Mouse (Mus musculus) lung, adult 18-20 months (tissue): ENCODE measurements around the gene 1700021F05Rik.
A peak's percentile ranks its signal among the peaks of the same experiment; 100 is the strongest.

Source experiments
- DNase-seq, 2 experiments: peaks; one replicate each; pipeline ENCODE4 v3.0.0; 2022; ENCODE audit warnings: mixed read lengths in 2 of 2

The 1700021F05Rik gene

DNA sequence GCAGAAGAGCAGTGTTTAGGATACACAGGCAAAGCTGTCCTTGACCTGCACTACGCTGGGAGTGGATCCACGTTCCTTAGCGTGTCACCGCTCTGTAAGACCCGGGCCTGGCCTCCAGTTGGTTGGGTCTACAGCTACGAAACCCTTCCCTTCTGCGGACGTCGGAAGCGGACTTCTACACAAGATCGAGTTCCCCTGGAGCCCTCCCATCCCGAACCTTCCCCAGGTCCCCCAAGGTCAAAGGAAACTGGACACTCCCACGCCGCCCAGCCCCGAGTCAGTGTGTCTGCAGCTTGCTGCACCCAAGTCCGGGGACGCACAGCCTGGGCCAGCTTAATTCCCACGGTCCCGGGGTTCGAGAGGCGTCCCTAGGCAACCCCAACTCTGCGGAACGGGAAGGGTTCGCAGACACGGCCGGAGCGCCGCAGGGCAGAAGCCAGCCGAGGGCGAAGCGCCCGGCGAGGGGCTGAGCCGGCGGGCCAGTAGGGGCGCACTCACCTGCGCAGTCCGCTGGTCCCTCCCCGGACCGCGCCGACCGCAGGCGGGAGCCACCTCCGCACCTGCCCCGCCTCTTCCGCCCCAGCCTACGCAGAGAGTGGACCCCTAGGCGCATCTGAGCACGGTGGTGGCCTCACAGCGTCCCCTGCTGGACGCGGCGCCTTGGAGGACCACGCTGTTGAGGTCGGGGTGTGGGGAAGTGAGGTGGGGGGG is at the start of gene 1700021F05Rik:
1700021F05Rik (minus strand) TSS at position 553 of the 711 bp plus-strand sequence.
- DNase-seq = peak; percentile 94 to 96

DNA sequence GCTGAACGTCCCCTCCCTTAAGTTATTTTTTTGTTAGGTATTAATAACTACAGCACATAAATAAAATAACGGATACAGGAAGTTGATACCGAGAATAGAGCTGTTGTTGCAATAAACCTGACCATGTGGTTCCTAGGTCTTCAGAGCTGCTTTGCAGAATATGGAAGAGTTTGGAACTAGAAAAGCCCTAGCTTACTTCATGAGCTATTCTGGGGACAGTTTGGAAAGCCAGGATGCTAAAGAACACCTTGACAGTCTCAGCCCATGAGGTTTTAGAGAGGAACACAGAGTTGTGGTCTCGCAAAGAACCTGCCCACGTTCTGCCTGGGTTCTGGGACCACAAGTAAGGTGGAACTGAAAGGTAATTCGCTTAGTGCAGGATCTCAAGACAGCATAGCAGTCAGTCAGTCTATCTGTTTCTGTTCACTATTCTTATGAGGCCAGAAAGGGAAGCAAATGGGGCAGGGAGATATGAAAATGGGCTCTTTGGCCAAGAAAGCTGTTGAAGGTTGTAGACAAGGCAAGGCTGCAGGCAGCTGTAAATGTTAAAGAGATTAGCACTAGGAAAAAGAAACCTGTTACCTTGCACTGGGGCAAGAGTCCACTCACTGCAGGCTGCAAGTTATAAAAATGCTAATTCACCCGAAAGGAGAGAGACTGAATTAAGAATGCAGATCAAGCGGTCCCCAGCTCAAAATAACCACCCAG is 47.8 kb upstream of the 1700021F05Rik start:
- no peak for DNase-seq

DNA sequence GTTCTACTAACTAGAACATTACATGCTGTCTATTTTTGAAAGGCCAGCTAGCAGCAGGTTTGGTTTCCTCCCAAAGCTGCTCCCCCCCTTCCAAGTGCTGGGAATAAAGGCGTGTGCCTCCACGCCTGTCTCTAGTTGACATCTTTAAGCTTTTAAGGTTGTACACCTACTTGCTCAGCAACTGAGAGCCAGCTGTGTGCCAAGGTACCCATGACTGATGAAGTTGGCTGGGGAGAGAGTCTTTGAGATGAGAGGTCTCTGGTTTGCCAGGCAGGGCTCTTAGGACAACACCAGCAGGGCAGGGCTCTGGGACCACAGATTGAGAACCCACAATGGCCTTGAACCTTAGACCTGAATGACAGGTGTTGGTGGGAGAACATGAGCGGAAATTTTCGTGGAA is 43.7 kb upstream of the 1700021F05Rik start:
- no peak for DNase-seq

DNA sequence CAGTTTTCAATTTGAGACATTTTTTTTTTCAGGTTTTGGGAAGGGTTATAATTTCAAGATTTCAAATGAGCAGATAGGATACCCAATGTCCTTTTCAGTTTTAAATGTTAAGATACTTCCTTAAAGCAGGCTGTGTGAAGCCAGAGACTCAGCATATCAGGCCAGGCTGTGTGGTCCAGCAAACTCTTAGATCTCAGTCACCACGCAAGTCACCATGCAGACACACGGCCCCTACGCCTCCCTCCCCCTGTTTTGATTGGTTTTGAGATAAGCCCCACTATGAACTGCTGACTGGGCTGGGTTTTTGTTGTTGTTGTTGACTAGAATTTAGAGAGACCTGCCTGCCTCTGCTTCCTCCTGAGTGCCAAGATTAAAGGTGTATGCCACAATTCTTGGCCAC is 40.5 kb upstream of the 1700021F05Rik start:
- DNase-seq = no peak

DNA sequence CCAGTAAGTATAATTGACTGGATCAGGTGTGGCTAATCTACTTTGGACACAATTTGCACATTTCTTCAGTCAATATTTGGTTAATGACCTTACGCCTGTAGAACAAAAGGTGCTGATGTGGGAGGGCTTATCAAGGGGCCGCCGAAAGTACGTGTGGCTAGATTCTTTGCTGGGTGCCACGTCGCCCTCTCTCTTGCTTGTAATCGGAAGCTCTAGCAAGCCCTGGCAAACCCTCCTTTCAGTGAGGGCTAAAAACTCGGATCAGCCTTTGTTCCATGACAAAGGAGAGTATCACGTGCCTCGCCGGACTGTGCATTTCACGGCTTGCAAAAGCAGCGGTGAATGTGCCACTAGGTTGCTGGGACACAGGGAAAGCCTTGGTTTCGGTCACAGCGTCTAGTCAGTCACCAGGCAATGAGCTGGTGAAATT is 39.9 kb upstream of the 1700021F05Rik start:
- peak; percentile 76 to 85 for DNase-seq

DNA sequence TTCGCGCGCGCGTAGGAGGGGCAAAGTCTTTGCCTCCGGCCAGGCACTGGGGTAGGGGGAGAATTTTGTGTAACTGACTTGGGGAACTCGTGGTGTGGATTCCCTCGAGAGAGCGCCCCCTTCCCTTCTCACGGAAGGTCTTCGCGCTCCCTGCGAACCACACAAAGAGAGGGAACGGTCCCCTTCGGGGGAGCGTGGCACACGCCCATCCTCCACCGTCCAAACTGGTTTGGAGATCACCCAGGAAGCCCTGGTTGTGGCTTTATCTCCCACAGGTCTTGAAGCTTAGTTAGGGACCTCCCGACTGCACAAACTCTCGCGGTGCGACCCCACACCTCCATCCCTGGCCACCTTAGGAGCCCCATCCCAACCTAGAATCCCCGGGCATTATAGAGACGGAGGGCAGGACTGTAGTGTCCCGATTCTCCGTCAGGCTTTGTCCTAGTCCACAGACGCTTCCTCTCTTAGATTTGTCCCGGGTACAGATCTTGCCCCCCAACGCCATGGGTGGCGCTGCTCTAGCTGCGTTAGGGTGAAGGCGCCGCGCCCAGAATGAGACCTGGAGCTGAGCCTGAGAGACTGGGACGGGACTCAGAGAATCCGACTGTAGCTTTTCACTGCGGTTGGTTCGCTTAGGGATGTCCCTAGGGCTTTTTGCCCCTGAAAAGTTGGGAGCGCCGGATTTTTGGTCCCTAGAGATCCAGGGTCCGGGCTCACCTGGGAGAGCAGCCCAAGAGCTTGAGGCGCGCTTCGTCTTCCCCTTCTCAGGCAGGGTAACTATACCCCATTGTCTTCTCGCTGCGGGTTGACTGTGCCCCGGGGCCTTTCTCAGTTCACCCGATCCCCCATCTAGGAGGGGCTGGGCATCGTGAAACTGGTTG is 38.8 kb upstream of the 1700021F05Rik start:
- DNase-seq = peak; percentile 52 to 56

DNA sequence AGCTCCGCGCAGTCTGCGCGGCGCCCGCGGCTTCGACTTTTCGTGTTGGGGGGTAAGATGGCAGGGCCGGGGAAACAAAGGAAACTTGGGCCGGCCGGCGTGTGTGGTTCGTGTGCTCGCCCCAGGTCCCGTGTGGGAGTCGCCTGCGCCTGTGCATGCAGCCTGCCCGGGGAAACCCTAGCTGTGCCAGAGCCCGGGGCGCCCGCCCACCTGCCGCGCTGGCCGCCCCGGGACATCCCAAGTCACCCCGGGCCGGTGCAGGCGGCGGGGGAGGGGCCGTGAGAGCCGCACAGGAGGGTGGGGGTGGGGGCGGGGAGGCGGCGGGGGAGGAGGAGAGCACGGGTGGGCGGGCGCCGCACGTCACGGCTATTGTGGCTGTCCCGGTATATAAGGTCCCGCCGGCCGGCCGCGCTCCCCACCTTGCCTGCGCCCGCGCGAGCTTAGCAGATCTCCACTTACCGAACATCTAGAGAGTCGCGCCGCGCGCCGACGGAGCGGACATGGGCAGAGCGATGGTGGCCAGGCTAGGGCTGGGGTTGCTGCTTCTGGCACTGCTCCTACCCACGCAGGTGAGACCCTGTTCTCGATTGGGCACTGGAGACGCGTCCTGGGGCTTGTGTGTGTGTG is 38.1 kb upstream of the 1700021F05Rik start:
- peak; percentile 82 to 84 for DNase-seq

DNA sequence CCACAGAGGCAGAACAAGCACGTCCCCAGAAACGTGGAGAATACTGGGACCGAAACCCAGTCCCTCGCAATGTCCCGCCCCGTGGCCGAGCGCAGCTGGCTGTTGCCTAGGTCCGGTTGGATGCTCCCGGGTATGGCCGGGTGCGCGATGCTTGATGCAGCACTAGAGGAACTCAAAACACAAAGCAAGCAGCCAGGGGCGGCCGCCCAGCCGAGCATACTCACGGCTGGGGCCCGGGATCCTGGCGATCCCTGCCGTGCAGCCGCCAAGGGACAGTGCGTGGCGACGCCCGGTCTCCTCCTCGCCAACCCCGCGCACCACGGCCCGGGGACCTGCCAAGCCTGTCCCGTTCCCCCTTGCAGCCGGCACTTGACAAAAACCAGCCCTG is 37.6 kb upstream of the 1700021F05Rik start:
- DNase-seq = peak; percentile 41 to 49

DNA sequence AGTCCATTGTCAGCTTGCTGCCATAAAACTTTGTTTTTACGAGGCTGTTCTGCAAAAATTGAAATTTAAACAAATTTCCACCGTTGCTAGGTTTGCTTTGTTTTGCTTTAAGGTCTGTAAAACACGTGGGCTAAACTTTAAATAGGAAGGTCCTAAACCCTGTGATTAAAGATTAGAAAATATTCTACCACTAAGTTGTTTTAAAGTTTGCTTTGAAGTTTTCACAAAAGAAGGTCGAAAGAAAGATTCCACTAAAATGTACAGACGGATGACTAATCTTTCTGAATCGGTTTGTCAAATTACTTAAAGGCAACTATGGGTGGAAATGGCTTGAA is 37.2 kb upstream of the 1700021F05Rik start, which contains the start of gene Cd24a:
Cd24a (plus strand) TSS at position 288 of the 335 bp plus-strand sequence.
- no peak for DNase-seq

DNA sequence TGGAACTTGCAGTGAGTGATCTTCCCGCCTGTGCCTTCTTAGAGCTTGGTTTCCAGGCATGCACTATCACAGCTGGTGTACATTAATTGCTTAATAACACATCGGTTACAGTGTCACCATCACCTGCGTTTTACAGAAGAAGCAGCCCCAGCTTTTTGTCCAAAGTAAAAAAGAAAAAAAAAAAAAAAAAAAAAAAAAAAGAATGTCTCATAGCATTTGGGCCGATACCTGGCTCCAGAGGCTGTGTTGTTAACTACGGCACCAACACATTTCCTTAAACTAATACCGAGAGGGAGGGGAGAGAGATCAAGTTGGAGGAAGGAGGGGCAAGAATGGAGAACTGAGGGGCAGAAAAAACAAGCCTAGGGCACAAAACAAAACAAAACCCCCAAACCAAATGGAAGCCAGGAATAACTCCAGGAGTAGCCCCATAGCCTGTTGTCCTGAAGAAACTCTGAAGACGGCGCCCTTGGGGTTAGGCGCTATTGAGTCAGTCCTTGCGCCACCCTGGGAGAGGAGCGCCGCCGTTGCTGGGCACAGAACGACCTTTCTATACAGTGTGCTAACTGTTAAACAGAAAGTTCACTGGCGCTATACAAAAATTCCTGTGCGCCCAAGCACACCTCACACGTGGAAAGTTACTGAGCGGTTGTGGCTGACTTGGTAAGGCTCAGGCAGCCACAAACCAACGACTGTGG is 36.7 kb upstream of the 1700021F05Rik start:
- peak; percentile 39 to 57 for DNase-seq

DNA sequence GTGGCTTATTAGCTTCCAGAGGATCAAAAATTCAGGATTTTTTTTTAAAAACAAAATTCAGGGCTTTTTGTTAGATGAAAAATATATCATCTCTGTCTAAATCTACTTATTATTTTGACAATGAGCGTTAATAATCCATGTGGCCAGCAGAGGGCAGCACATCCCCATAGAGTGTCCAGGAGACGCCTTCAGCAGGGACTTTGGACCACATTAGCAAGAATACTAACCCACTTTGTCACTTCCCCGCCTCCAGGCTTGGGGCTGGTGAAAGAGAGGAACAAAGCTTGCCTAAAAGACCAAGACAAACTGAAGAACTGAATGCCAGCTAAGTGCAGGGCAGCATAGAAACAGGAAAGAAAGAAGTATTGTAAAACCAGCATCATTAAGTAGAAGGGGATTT is 34.2 kb upstream of the 1700021F05Rik start:
- DNase-seq = peak; percentile 71 to 75

DNA sequence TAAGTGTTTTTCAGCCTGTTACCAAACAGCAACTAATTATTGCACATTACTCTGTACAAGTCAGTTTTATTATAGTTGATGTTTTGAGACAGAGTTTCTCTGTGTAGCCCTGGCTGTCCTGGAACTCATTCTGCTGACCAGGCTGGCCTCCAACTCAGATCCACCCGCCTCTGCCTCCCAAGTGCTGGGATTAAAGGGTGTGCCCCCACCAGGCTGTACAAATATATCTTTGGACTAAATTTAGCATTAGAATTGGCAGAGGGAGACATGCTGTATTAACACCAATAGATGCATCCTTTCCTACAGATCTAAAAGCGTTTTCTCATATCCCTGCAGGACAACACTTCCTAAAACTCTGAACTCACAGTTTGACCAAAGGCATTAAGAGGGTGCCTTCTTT is 33.6 kb upstream of the 1700021F05Rik start:
- no peak for DNase-seq

DNA sequence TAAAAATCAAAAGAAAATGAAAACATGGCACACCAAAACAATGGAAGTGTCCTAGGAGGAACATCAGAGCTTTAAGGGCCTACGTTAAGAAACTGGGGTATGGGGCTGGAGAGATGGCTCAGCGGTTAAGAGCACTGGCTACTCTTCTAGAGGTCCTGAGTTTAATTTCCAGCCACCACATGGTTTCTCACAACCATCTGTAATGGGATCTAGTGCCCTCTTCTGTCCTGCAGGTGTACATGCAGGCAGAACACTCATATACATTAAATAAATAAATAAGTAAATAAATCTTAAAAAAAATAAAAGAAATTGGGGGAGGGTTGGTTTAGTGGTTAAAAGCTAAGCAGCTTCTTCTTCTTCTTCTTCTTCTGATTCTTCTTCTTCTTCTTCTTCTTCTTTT is 20.5 kb upstream of the 1700021F05Rik start:
- no peak for DNase-seq

DNA sequence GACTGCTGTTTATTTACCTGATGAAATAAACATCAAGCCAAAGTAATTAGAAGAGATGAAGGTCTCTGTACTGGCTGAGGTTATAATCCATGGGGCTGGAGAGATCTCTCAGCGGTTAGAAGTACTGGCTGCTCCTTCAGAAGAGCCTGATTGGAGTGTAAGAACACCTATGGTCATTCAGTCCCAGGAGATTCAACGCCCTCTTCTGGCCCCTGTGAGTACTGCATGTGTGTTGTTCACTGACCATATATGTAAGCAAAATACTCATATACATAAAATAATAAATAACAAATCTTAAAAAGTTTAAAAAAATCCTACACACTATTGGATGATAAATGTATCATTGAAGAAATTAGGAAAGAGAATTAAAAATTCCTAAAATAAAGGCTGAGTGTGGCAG is 20.0 kb upstream of the 1700021F05Rik start:
- DNase-seq = no peak

DNA sequence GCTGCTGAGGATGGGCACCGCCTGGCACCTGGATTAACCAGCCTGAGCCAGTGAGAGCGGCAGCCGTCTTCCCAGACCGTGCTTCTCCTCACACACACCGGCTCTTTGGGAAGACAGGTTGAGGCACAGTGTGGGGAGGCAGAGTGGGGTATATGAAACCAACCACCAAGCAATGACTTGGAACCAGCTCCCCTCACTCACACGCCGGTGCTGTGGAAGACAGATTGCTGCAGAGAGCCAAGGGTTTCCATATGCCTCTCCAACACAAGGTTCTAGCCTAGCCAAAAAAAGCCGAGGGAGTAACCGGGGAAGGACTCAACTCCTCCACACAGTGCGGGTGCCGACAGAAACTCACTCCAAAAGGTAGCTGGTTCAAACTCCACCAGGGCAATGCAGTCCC is 18.5 kb upstream of the 1700021F05Rik start:
- no peak for DNase-seq

DNA sequence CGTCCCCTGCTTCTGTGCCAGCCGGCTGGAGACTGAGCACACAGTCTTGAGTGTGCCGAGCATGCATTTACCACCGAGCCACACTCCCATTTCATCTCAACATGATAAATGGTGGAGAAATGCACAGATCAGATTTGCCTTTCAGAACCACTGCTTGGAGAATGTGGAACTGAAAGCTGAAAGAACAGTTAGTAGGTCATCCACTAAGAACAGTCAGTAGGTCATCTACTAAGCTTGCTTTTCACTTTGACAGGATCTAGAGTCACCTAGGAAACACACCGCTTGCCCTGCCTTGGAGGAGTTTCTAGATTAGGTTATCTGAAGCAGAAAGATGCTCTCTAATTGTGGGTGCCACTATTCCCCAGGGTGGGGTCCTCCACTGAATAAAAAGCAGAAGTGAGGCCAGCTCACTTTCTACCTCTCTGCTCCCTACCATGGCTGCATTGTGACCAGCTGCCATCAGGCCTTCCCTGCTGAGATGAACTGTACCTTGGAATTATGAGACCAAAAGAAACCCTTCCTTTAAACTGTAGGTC is 16.9 kb upstream of the 1700021F05Rik start:
- DNase-seq = no peak

DNA sequence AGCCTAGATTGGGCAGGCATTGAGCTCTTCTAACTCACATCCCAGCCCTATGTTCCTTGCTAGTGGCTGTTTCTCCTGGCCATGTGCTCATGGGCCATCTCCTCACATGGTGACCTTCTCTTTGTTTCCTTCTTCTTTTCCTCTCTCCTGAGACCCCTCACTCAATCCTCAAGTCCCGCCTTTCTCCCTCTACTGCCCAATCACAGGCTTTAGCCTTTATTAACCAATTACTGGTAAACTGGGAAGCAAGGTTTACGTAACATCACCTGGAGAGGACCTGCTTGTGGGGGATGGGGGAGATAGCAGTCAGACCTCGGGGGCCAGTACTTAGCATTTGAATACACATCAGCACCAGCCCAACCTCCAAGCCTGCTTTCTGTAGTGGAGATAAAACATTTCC is 10.6 kb upstream of the 1700021F05Rik start:
- DNase-seq = no peak

DNA sequence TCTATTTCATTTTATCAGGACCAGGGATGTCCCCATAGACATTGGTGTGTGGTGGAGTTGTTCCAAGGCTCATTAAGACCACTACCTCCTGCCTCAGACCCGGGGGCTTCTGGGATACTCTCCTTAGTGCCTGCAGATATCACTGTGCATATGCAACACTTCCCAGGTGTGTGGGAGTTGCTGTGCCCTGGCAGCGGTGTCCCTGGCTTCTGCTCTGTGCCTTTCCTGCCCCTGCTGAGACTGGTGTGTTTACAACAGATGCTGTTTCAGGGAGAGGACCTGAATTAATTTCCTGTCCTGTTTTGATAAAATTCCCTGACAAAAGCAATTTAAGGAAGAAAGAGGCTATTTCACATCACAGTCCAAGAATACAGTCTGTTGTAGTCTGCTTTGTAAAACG is 10.1 kb upstream of the 1700021F05Rik start:
- no peak for DNase-seq

DNA sequence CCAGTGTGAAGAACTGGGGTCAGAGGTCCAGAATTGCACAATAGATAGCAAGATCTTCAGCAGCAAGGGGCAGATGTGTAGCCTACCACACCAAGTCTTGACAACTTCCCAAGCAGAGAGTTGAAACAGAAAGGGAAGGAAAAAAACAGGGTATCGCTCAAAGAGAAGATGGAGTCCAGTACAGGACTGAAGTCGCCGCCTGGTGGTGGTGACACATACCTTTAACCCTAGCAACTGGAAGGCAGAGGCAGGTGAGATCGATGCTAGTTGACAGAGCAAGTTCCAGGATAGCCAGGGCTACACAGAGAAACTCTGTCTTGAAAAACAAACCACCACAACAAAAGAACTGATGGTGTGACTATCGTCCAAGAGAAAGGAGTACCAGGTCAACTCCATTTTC is 8.6 kb upstream of the 1700021F05Rik start:
- DNase-seq = no peak

DNA sequence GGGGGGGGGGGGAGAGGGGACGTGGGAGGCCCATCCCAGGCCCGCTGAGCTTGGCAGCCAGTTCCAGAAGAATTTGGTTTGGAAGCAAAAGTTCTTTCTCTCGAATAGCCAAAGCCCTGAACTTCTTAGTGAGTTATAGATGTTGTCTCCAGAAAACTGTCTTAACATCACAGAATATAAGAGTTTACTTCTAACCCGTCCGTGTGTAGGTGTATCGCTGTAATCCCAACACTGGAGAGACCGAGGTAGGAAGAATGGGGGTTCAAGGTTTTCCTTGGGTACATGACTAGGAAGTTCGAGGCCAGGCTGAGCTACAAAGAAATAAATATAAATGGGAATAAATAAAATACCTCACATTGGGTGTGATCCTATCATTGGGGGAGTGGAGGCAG is 355 bp upstream of the 1700021F05Rik start:
- DNase-seq = no peak

DNA sequence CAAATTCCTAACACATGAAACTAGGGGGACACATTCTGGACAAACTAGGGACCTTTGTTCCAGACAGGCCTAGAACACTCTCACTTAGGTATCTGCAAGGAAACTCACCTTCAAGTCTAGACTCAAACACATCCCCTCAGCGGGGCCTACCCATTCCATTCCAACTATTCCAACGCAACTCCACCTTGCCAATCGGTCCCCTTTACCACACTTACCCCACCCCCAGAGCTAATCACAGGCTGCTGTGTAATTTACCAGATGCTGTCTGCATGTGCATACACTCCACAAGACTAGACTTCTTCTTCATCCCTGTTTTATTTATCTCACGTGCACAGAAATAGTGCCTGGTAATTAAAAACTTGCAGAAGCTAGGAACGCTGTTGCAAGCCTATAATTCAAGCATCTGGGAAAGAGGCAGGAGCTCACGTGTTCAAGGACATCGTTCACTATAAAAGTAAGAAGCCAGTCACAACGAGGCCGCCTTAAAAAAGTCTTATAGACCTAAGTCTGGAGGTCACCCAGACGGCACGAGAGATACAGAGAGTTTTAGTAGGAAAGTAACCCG is 966 bp downstream of the 1700021F05Rik start:
- no peak for DNase-seq

DNA sequence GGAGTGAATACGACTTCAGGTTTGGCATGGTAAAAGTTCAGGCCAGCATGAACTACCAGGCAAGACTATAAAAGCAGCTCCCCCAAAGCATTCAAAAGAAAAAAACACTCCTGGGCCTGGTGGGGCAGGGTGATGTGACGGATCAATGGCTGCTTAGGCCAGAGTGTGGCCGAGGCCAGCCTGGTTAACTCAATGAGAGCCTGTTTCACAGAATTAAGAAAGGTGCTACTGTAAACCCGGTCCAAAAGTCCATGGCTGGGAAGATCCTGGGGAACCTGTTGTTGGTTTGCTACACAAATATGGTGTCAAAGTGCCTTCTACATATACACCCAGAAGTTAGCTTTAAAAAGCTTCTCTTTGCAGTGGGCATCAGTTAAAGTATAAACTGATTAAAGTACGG is 2.0 kb downstream of the 1700021F05Rik start:
- no peak for DNase-seq
